In genomic region chr16:79394425-79394824, GRCm38 (mm10) we compare ENCODE assay signal across 15 mouse cellular contexts.
"Had no signal": no experiment of that assay in that cellular context is flagged by ENCODE, and none has a peak within 500 bp of the region (broad histone marks: within the 10 kb centered on the region; RNA-seq: fewer than 3 reads in every experiment).

No protein-coding gene starts in this region.

- H3K4me3 ChIP-seq: kidney, embryonic 15.5 days; left cerebral cortex, adult 2 months; liver, embryonic 13.5 days; myocyte; neural tube, embryonic 13.5 days had no signal

- H3K36me3 ChIP-seq: kidney, embryonic 15.5 days; liver, embryonic 13.5 days; neural tube, embryonic 13.5 days had no signal

- H3K4me1 ChIP-seq: kidney, embryonic 15.5 days; liver, embryonic 13.5 days; neural tube, embryonic 13.5 days had no signal

- H3K9me3 ChIP-seq: kidney, embryonic 15.5 days; liver, embryonic 13.5 days; neural tube, embryonic 13.5 days had no signal

- H3K9ac ChIP-seq: kidney, embryonic 15.5 days; liver, embryonic 13.5 days; neural tube, embryonic 13.5 days had no signal

- H3K4me2 ChIP-seq: kidney, embryonic 15.5 days; liver, embryonic 13.5 days; neural tube, embryonic 13.5 days had no signal

- DNase-seq: kidney, adult 11 months; kidney, adult 8-10 months; kidney, postnatal 10 days; kidney, postnatal 36 days; layer of hippocampus, postnatal 36 days; liver, embryonic 13.5 days; lung, adult 2 months; lung, postnatal 14 days; lung, postnatal 4 days; thymus, postnatal 36 days had no signal

- H3K27ac ChIP-seq: kidney, embryonic 15.5 days; left cerebral cortex, adult 2 months; liver, embryonic 13.5 days; neural tube, embryonic 13.5 days; stomach, postnatal 0 days had no signal

- H3K27me3 ChIP-seq: kidney, embryonic 15.5 days; liver, embryonic 13.5 days; neural tube, embryonic 13.5 days had no signal
